Mouse (Mus musculus) liver, embryonic 11.5 days (tissue): Measurements from ENCODE around the gene Hnrnph2. TPM values are rescaled to one million over a fixed set of nuclear protein-coding genes. Genes with fewer than 3 reads are reported as not detected.

ENCODE experiments used
- ATAC-seq: fragments of 200-750 bp; cut with Nextera tagmentation; replicated peaks from 2 replicates; pipeline ENCODE4 v1.8.0; 2017; ENCODE audit warnings: moderate number of reproducible peaks, mild to moderate bottlenecking, moderate TSS enrichment, moderate library complexity; ENCODE audit not compliant: low FRiP score
- DNase-seq: peaks from one replicate; pipeline ENCODE4 v3.0.0-alpha.2; 2017; ENCODE audit warnings: low spot score
- H3K27ac ChIP-seq: fragments of 300-500 bp; sonication (generic); 2 replicates; pipeline ENCODE4 v1.5.1; 2014; ENCODE audit warnings: mild to moderate bottlenecking, low read depth, low read length, control low read depth
- H3K27me3 ChIP-seq: fragments of 300-500 bp; sonication (generic); replicated peaks from 2 replicates; pipeline ENCODE4 v1.6.1; 2014; ENCODE audit warnings: low read length, mixed read lengths; ENCODE audit not compliant: control insufficient read depth, insufficient read depth
- H3K36me3 ChIP-seq: fragments of 300-500 bp; sonication (generic); 2 replicates; pipeline ENCODE4 v1.6.1; 2014; ENCODE audit warnings: mild to moderate bottlenecking, low read length, moderate library complexity, mixed read lengths; ENCODE audit not compliant: control insufficient read depth, insufficient read depth
- H3K4me1 ChIP-seq: fragments of 300-500 bp; sonication (generic); replicated peaks from 2 replicates; pipeline ENCODE4 v1.6.1; 2014; ENCODE audit warnings: low read length, mixed read lengths; ENCODE audit not compliant: control insufficient read depth, insufficient read depth
- H3K4me2 ChIP-seq: fragments of 300-500 bp; sonication (generic); 2 replicates; pipeline ENCODE4 v1.6.1; 2014; ENCODE audit warnings: mild to moderate bottlenecking, control low read depth, moderate library complexity
- H3K4me3 ChIP-seq: fragments of 300-500 bp; sonication (generic); 2 replicates; pipeline ENCODE4 v1.5.1; 2014; ENCODE audit warnings: low read depth, low read length, control low read depth
- H3K9ac ChIP-seq: fragments of 300-500 bp; sonication (generic); 2 replicates; pipeline ENCODE4 v1.6.1; 2014; ENCODE audit warnings: low read depth, low read length, control low read depth
- H3K9me3 ChIP-seq: fragments of 300-500 bp; sonication (generic); 2 replicates; pipeline ENCODE4 v1.6.1; 2016; ENCODE audit warnings: low read length, inconsistent platforms, mixed read lengths; ENCODE audit not compliant: control insufficient read depth
- WGBS: fragments of 180-500 bp; shearing (Covaris S2); extraction: QIAGEN DNeasy Blood & Tissue Kit; methylation state at CpG from one replicate; pipeline ENCODE4 v1.1.7; 2014; 5-methylcytosine and 5-hydroxymethylcytosine counted together
- polyA plus RNA-seq: library from polyadenylated mRNA; unstranded; fragments of >200 nt; fragmentation: Nextera tagmentation; extraction: Ambion mirVana; gene quantifications from 2 replicates; pipeline ENCODE4 v1.2.1, GENCODE M21; 2014

Gene Hnrnph2
- polyA plus RNA-seq, 1 experiment from 2014 or later: 134 TPM

DNA sequence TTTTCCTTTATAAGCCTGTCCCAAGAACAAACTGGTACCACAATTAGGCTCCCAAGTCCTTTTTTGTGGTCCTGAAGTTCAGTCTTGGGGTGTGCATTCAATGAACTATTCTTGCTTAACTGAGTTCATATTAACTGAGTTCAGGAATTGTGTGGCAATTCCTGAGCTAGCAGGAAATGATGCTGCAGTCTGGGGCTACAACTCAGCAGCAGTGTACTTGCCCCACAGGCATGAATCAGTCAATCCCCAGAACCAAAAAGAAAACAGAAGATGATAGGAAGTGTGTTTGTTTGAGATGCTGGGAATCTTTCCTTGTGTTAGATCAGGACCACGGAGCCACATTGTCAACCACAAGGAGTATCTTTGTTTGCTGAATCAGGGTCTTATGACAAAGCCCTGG, 51.1 kb downstream of the Hnrnph2 start:
- Histone ChIP-seq H3K36me3 (no peaks in the 10 kb centered on the region), H3K4me2 (no peak overlapping the region), H3K27ac (no peak overlapping the region), H3K4me1 (no peaks in the 10 kb centered on the region), H3K27me3 (no peaks in the 10 kb centered on the region), H3K9ac (no peak overlapping the region), H3K4me3 (no peak overlapping the region), H3K9me3 (no peaks in the 10 kb centered on the region)
- 56% methylated on average over 1 of the region's 1 CpGs for WGBS
- ATAC-seq (no peak), DNase-seq (no peak)

Other genes starting within 250 kb of the Hnrnph2 start
- gene Drp2, start 196.6 kb upstream of the Hnrnph2 start, polyA plus RNA-seq: 0.42 and 0.52 TPM in 2 replicates
- gene Taf7l, start 124.7 kb upstream of the Hnrnph2 start, polyA plus RNA-seq: not detected in 2 replicates
- 194 and 200 TPM in 2 replicates for gene Timm8a1, start 59.3 kb upstream of the Hnrnph2 start, polyA plus RNA-seq
- gene Btk, start 17.6 kb upstream of the Hnrnph2 start, polyA plus RNA-seq: 40.2 and 43.5 TPM in 2 replicates
- gene Rpl36a, start 15.5 kb upstream of the Hnrnph2 start, polyA plus RNA-seq: 539 and 608 TPM in 2 replicates
- gene Gla, start 54 bp upstream of the Hnrnph2 start, polyA plus RNA-seq: 8.4 and 8.9 TPM in 2 replicates
- 1.5 TPM in 2 replicates for gene Armcx4, start 85.3 kb downstream of the Hnrnph2 start, polyA plus RNA-seq
- 21.3 TPM in 2 replicates for gene Armcx1, start 116.8 kb downstream of the Hnrnph2 start, polyA plus RNA-seq
- gene Armcx6, start 150.2 kb downstream of the Hnrnph2 start, polyA plus RNA-seq: 13.3 and 15.2 TPM in 2 replicates
- 34.8 and 42.2 TPM in 2 replicates for gene Armcx3, start 155.4 kb downstream of the Hnrnph2 start, polyA plus RNA-seq
- 39.5 and 40.7 TPM in 2 replicates for gene Armcx2, start 208.0 kb downstream of the Hnrnph2 start, polyA plus RNA-seq